Mouse (Mus musculus) brain, embryonic 14.5 days (tissue): ENCODE measurements at regions not wholly inside any gene's neighbourhood (a gene's known extent, or its start where the extent isn't known, plus 50 kb on each side); places are given as distances from the start of the nearest gene placed in this dataset.

Experiments
- CTCF ChIP-seq: fragments of 200-500 bp; IDR thresholded peaks from 2 replicates; pipeline ENCODE4 v1.5.1; 2012; ENCODE audit warnings: inconsistent platforms, mild to moderate bottlenecking, moderate library complexity, borderline replicate concordance; ENCODE audit not compliant: insufficient read depth, insufficient read length; ENCODE audit errors: extremely low read depth
- POLR2A ChIP-seq: fragments of 200-500 bp; IDR thresholded peaks from 2 replicates; pipeline ENCODE4 v1.6.1; 2012; ENCODE audit warnings: mild to moderate bottlenecking, inconsistent platforms, borderline replicate concordance; ENCODE audit not compliant: poor library complexity, insufficient read depth, insufficient read length, severe bottlenecking; ENCODE audit errors: extremely low read depth

DNA sequence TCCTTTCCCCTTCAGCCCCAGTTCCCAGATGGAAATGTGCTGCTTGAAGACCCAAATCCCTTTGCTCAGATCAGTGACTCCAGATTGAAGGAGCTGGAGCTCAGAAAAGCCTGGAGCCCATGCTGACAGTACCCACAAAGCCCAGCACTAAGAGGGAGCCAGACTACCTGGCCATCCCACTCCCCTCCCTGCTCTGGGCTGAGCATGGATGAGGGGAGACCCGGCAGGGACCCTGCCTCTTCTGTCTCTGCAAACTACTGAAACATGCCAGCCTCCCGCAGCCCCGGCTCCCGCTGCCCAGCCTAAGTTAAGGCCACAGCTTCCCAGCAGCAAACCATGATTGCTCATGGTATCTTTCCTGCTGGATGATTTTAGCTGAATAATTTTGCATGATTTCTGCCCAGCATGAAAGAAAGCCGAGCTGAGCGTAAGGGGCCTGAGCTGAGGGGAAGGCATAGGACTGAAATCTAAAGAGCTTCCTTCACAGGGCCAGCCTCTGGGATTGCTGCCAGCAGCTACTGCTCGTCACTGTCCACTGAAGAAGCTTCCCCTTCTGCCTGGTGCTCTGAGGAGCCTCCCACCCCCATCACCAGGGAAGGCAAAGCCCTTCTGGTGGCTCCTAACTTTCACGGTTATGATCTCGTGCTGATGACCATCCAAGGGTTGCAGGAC lies 178.4 kb downstream of the Tmem132e start:
- TF ChIP-seq POLR2A (no peak), CTCF (no peak)
